Mouse (Mus musculus): Measurements from ENCODE around the gene Rgs6. TPM values are rescaled to one million over a fixed set of nuclear protein-coding genes. Genes with fewer than 3 reads are reported as not detected.

The Rgs6 gene
- polyA plus RNA-seq, 1 experiment from 2014 or later = 1.0 TPM

DNA sequence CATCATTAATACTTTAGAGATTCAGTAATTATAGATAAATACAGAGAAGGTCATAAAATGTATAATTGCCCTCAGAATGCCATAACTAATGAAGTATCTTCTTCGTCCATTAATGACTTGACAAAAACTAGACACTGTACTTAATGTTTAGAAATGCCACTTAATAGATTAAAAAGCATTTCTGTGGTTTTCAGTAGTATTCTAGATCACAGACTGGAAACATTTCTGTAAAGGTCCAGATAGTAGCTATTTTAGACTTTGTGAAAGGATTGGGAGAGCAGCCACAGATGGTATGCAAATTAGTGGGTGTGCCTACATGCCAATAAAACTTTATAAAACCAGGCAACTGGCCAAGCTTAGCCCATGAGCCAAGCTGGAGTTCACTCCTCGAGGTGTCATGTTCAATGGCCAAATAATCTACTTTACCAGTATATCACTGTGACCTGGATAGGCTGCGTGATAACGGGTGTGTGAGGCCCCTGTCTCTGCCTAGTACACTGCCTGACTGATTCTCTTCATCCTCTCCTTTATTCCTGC, 82.2 kb downstream of the Rgs6 start:
- Histone ChIP-seq H3K4me1 (replicated peaks; ENCODE audit: control insufficient read depth, insufficient read depth, low read length) (no peaks in the 10 kb centered on the region), H3K9me3 (ENCODE audit: control insufficient read depth, low read length) (no peaks in the 10 kb centered on the region), H3K27ac (ENCODE audit: low read depth, low read length) (no peak overlapping the region), H3K9ac (ENCODE audit: low read depth, low read length) (no peak overlapping the region), H3K4me3 (ENCODE audit: low read depth, low read length) (no peak overlapping the region), H3K4me2 (no peak overlapping the region), H3K36me3 (ENCODE audit: control insufficient read depth, insufficient read depth, low read length) (no peaks in the 10 kb centered on the region), H3K27me3 (replicated peaks; ENCODE audit: control insufficient read depth, insufficient read depth, low read length) (no peaks in the 10 kb centered on the region)
- 68% methylated on average over 4 of the region's 4 CpGs for WGBS
- ATAC-seq (replicated peaks; ENCODE audit: low FRiP score) = no peak
- DNase-seq (ENCODE audit: low spot score) = no peak

GRCm38 (mm10) chr12:82671591-82671990, 83.5 kb downstream of the Rgs6 start:
- no peaks in the 10 kb centered on the region for H3K27me3 ChIP-seq (replicated peaks; ENCODE audit: control insufficient read depth, insufficient read depth, low read length)
- H3K9ac ChIP-seq (ENCODE audit: low read depth, low read length) = no peak overlapping the region
- no peaks in the 10 kb centered on the region for H3K36me3 ChIP-seq (ENCODE audit: control insufficient read depth, insufficient read depth, low read length)
- DNase-seq (ENCODE audit: low spot score) (no peak), ATAC-seq (replicated peaks; ENCODE audit: low FRiP score) (no peak)
- H3K4me3 ChIP-seq (ENCODE audit: low read depth, low read length) = no peak overlapping the region
- H3K9me3 ChIP-seq (ENCODE audit: control insufficient read depth, low read length) = no peaks in the 10 kb centered on the region
- H3K4me1 ChIP-seq (replicated peaks; ENCODE audit: control insufficient read depth, insufficient read depth, low read length) = no peaks in the 10 kb centered on the region
- H3K4me2 ChIP-seq = no peak overlapping the region
- 88% methylated on average over 5 of the region's 5 CpGs for WGBS
- no peak overlapping the region for H3K27ac ChIP-seq (ENCODE audit: low read depth, low read length)

DNA sequence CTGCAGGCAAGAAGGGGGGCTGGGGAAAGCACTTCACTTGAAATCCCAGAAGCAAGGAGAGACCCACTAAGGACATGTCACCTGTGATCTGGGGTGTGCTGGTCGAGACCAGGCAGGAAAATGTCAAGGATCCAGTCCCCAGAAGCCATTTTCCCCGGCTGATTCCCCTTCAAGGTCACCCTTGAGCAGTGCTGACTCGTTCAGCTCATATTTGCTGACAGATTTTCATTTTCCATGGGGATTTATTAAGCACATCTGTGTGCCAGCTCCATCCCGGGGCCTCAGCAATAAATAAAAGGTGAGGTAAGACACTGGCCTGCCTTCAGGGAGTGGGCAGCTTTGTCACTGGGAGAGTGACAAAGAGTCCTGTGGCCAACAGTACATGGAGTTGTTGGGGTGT, 87.0 kb downstream of the Rgs6 start:
- DNase-seq (ENCODE audit: low spot score) (no peak), ATAC-seq (replicated peaks; ENCODE audit: low FRiP score) (no peak)

DNA sequence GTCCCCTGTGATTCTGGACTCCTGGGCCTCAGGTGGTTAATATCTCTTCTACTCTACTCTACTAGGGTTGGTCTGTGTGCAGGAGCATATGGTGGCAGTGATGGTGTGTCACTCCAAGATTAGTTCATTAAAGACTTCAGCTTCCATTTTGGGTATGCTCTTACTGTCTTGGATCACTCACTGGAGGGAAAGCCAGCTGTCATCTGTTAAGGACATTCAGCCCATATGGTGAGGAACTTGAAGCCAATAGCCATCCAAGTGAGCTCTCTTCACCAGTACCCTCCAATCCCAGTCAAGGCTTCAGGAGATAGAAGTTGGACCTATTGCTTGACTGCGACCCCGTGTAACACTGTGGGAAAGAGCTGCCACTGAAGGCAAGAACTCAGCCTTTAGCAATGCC, 98.9 kb downstream of the Rgs6 start:
- no peaks in the 10 kb centered on the region for H3K9me3 ChIP-seq (ENCODE audit: control insufficient read depth, low read length)
- 86% methylated on average over 2 of the region's 2 CpGs for WGBS
- ATAC-seq (replicated peaks; ENCODE audit: low FRiP score) = no peak

More for the DNA sequence above, 87.0 kb downstream of the Rgs6 start:
- Histone ChIP-seq H3K27me3 (replicated peaks; ENCODE audit: control insufficient read depth, insufficient read depth, low read length) (no peaks in the 10 kb centered on the region), H3K36me3 (ENCODE audit: control insufficient read depth, insufficient read depth, low read length) (no peaks in the 10 kb centered on the region), H3K9ac (ENCODE audit: low read depth, low read length) (no peak overlapping the region), H3K4me2 (no peak overlapping the region), H3K27ac (ENCODE audit: low read depth, low read length) (no peak overlapping the region), H3K9me3 (ENCODE audit: control insufficient read depth, low read length) (no peaks in the 10 kb centered on the region), H3K4me3 (ENCODE audit: low read depth, low read length) (no peak overlapping the region), H3K4me1 (replicated peaks; ENCODE audit: control insufficient read depth, insufficient read depth, low read length) (no peaks in the 10 kb centered on the region)
- WGBS = 69% methylated on average over 4 of the region's 4 CpGs

DNA sequence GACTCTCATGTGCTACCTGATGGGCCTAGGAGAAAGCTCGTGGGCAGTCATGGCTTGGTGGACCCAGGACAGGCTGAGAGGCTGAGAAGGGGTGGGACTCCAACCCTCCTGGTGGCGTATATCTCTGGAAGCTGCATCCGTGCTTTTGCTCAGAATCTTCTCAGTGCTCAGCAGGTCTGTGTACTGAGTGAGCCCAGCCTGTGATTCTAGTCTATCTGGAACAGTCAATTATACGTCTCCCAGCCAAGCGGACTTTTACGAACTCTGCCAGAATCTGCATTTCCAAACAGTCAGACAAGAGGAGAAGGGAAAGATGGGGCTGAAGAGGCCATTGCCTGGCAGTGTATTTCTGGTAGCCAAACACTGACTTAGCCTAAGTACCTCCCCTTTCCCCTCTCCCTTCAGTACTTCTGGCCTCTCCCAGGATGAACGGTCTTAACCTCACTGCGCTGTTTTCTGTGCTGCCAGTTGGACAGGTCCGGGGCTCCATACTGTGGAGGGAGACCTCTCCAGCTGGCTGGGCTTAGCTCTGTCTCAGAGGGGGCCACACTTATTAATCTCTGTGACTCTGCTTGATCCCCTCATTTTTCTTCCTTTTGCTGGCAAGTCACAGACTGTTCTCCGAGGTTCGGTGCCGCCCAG, 110.9 kb downstream of the Rgs6 start:
- Histone ChIP-seq H3K9me3 (ENCODE audit: control insufficient read depth, low read length) (no peaks in the 10 kb centered on the region), H3K36me3 (ENCODE audit: control insufficient read depth, insufficient read depth, low read length) (no peaks in the 10 kb centered on the region), H3K4me1 (replicated peaks; ENCODE audit: control insufficient read depth, insufficient read depth, low read length) (peaks cover 3% of the 10 kb centered on the region; the same call in 1 of the 2 replicates), H3K27ac (ENCODE audit: low read depth, low read length) (no peak overlapping the region), H3K4me3 (ENCODE audit: low read depth, low read length) (no peak overlapping the region), H3K27me3 (replicated peaks; ENCODE audit: control insufficient read depth, insufficient read depth, low read length) (no peaks in the 10 kb centered on the region), H3K4me2 (no peak overlapping the region), H3K9ac (ENCODE audit: low read depth, low read length) (no peak overlapping the region)
- DNase-seq (ENCODE audit: low spot score) = no peak
- ATAC-seq (replicated peaks; ENCODE audit: low FRiP score) = no peak
- WGBS = 76% methylated on average over 12 of the region's 12 CpGs

More for the DNA sequence above, 98.9 kb downstream of the Rgs6 start:
- Histone ChIP-seq H3K27ac (ENCODE audit: low read depth, low read length) (no peak overlapping the region), H3K36me3 (ENCODE audit: control insufficient read depth, insufficient read depth, low read length) (no peaks in the 10 kb centered on the region), H3K9ac (ENCODE audit: low read depth, low read length) (no peak overlapping the region), H3K4me1 (replicated peaks; ENCODE audit: control insufficient read depth, insufficient read depth, low read length) (no peaks in the 10 kb centered on the region), H3K4me3 (ENCODE audit: low read depth, low read length) (no peak overlapping the region), H3K4me2 (no peak overlapping the region), H3K27me3 (replicated peaks; ENCODE audit: control insufficient read depth, insufficient read depth, low read length) (no peaks in the 10 kb centered on the region)
- no peak for DNase-seq (ENCODE audit: low spot score)

DNA sequence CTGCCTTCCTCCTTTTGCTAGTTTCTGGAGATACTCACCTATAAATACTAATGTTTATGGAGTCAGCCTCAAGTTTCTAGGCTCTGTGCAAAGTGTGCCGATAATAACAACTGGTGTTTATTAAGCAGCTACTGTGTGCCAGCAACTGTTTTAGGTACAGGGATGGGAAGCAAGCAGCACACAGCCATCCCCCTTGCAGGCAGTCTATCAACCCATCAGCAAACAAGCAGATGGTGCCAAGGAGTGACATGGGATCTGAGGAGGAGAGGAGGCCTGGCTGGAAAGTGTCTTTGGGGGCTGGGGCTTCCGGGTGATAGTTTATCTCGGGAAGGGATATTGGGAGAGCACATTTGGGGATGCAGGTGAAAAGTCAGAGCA, 111.4 kb downstream of the Rgs6 start:
- Histone ChIP-seq H3K4me1 (replicated peaks; ENCODE audit: control insufficient read depth, insufficient read depth, low read length) (peaks cover 3% of the 10 kb centered on the region; the same call in 1 of the 2 replicates), H3K27me3 (replicated peaks; ENCODE audit: control insufficient read depth, insufficient read depth, low read length) (no peaks in the 10 kb centered on the region), H3K4me2 (no peak overlapping the region), H3K9ac (ENCODE audit: low read depth, low read length) (no peak overlapping the region), H3K27ac (ENCODE audit: low read depth, low read length) (no peak overlapping the region), H3K4me3 (ENCODE audit: low read depth, low read length) (no peak overlapping the region), H3K9me3 (ENCODE audit: control insufficient read depth, low read length) (no peaks in the 10 kb centered on the region), H3K36me3 (ENCODE audit: control insufficient read depth, insufficient read depth, low read length) (no peaks in the 10 kb centered on the region)
- ATAC-seq (replicated peaks; ENCODE audit: low FRiP score) = no peak
- WGBS = 64% methylated on average over 3 of the region's 3 CpGs
- DNase-seq (ENCODE audit: low spot score) = no peak

- Histone ChIP-seq H3K4me3 (ENCODE audit: low read depth, low read length) (no peak overlapping the region), H3K4me1 (replicated peaks; ENCODE audit: control insufficient read depth, insufficient read depth, low read length) (peaks cover 3% of the 10 kb centered on the region; the same call in 1 of the 2 replicates), H3K9me3 (ENCODE audit: control insufficient read depth, low read length) (no peaks in the 10 kb centered on the region), H3K36me3 (ENCODE audit: control insufficient read depth, insufficient read depth, low read length) (no peaks in the 10 kb centered on the region), H3K4me2 (no peak overlapping the region), H3K27ac (ENCODE audit: low read depth, low read length) (no peak overlapping the region), H3K27me3 (replicated peaks; ENCODE audit: control insufficient read depth, insufficient read depth, low read length) (no peaks in the 10 kb centered on the region), H3K9ac (ENCODE audit: low read depth, low read length) (no peak overlapping the region)
- WGBS = 81% methylated on average over 10 of the region's 10 CpGs
- DNase-seq (ENCODE audit: low spot score) = no peak
- no peak for ATAC-seq (replicated peaks; ENCODE audit: low FRiP score)
Observed at GRCm38 (mm10) chr12:82700241-82700640, 112.1 kb downstream of the Rgs6 start.

GRCm38 (mm10) chr12:82700840-82701239, 112.7 kb downstream of the Rgs6 start:
- ATAC-seq (replicated peaks; ENCODE audit: low FRiP score) (peak; percentile 95), DNase-seq (ENCODE audit: low spot score) (no peak)
- Histone ChIP-seq H3K9me3 (ENCODE audit: control insufficient read depth, low read length) (no peaks in the 10 kb centered on the region), H3K9ac (ENCODE audit: low read depth, low read length) (no peak overlapping the region), H3K27ac (ENCODE audit: low read depth, low read length) (no peak overlapping the region), H3K4me3 (ENCODE audit: low read depth, low read length) (no peak overlapping the region), H3K4me1 (replicated peaks; ENCODE audit: control insufficient read depth, insufficient read depth, low read length) (peaks cover 3% of the 10 kb centered on the region; the same call in 1 of the 2 replicates), H3K27me3 (replicated peaks; ENCODE audit: control insufficient read depth, insufficient read depth, low read length) (no peaks in the 10 kb centered on the region), H3K4me2 (no peak overlapping the region), H3K36me3 (ENCODE audit: control insufficient read depth, insufficient read depth, low read length) (no peaks in the 10 kb centered on the region)
- 30% methylated on average over 5 of the region's 5 CpGs for WGBS

GRCm38 (mm10) chr12:82701359-82701758, 113.3 kb downstream of the Rgs6 start:
- H3K27me3 ChIP-seq (replicated peaks; ENCODE audit: control insufficient read depth, insufficient read depth, low read length) = no peaks in the 10 kb centered on the region
- H3K9me3 ChIP-seq (ENCODE audit: control insufficient read depth, low read length) = no peaks in the 10 kb centered on the region
- DNase-seq (ENCODE audit: low spot score) = no peak
- ATAC-seq (replicated peaks; ENCODE audit: low FRiP score) = no peak
- H3K4me1 ChIP-seq (replicated peaks; ENCODE audit: control insufficient read depth, insufficient read depth, low read length) = peaks cover 3% of the 10 kb centered on the region; the same call in 1 of the 2 replicates
- H3K27ac ChIP-seq (ENCODE audit: low read depth, low read length) = no peak overlapping the region
- H3K9ac ChIP-seq (ENCODE audit: low read depth, low read length) = no peak overlapping the region
- H3K36me3 ChIP-seq (ENCODE audit: control insufficient read depth, insufficient read depth, low read length) = no peaks in the 10 kb centered on the region
- H3K4me3 ChIP-seq (ENCODE audit: low read depth, low read length) = no peak overlapping the region
- WGBS = 74% methylated on average over 7 of the region's 7 CpGs
- H3K4me2 ChIP-seq = no peak overlapping the region

Data from liver, embryonic 11.5 days (tissue).